Mouse (Mus musculus): Measurements from ENCODE around the gene Sort1. TPM values are rescaled to one million over a fixed set of nuclear protein-coding genes. Genes with fewer than 3 reads are reported as not detected.

The Sort1 gene
- polyA plus RNA-seq, 1 experiment from 2014 or later: 6.4 TPM

DNA sequence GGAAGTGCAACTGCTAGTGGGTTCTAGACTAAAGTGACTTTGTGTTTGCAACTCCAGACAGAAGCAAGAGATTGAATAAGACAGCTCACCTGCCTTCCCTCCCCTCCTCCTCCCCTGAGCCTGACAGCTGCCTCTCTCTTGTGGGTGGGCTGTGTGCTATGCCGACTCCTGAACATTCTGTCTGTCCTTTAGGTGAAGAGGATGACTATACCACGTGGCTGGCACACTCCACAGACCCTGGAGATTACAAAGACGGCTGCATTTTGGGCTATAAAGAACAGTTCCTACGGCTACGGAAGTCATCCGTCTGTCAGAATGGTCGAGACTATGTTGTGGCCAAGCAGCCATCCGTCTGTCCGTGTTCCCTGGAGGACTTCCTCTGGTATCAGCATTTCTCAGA lies 64.5 kb downstream of the Sort1 start:
- no peak overlapping the region for H3K27ac ChIP-seq
- H3K4me1 ChIP-seq: no peaks in the 10 kb centered on the region
- H3K36me3 ChIP-seq: peaks cover 68% of the 10 kb centered on the region
- H3K9ac ChIP-seq: no peak overlapping the region
- 83% methylated on average over 9 of the region's 9 CpGs for WGBS
- H3K4me3 ChIP-seq: no peak overlapping the region
- no peak overlapping the region for H3K4me2 ChIP-seq
- no peaks in the 10 kb centered on the region for H3K9me3 ChIP-seq
- no peak for ATAC-seq (ENCODE audit: insufficient number of reproducible peaks, insufficient read depth, low FRiP score, low TSS enrichment, low read depth)
- no peaks in the 10 kb centered on the region for H3K27me3 ChIP-seq

DNA sequence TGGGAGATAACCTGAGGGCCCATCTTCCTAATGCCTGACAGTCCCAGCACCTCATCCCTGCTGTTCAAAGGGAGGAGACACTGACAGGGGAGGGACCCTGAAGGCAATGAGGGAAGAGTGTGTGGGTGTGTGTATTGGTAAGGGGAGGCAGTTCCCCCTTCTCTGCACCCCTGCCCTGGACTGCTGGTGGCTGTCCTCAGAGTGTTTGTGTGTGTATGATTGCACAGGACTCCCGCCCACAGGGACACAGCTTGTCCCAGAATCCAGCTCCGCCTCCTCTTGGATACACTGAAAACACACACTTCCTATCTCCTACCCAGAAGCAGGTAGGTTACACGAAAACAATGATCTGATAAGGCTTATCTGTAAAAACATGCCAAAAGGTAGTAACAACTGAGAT lies 71.4 kb downstream of the Sort1 start:
- H3K27me3 ChIP-seq: no peaks in the 10 kb centered on the region
- H3K27ac ChIP-seq: no peak overlapping the region
- peaks cover 5% of the 10 kb centered on the region; the same call in 1 of the 2 replicates for H3K4me1 ChIP-seq
- WGBS: 83% methylated on average over 3 of the region's 3 CpGs
- no peaks in the 10 kb centered on the region for H3K9me3 ChIP-seq
- H3K36me3 ChIP-seq: peaks cover 57% of the 10 kb centered on the region
- ATAC-seq (ENCODE audit: insufficient number of reproducible peaks, insufficient read depth, low FRiP score, low TSS enrichment, low read depth): no peak
- H3K4me3 ChIP-seq: no peak overlapping the region
- no peak overlapping the region for H3K9ac ChIP-seq
- no peak overlapping the region for H3K4me2 ChIP-seq

- Histone ChIP-seq H3K9ac (no peak overlapping the region), H3K27ac (no peak overlapping the region), H3K36me3 (peaks cover 44% of the 10 kb centered on the region), H3K27me3 (no peaks in the 10 kb centered on the region), H3K4me1 (peaks cover 22% of the 10 kb centered on the region), H3K4me2 (no peak overlapping the region), H3K9me3 (no peaks in the 10 kb centered on the region), H3K4me3 (no peak overlapping the region)
- no peak for ATAC-seq (ENCODE audit: insufficient number of reproducible peaks, insufficient read depth, low FRiP score, low TSS enrichment, low read depth)
- WGBS: 91% methylated on average over 10 of the region's 10 CpGs
Observed at GRCm38 (mm10) chr3:108357051-108357450, 73.2 kb downstream of the Sort1 start.

DNA sequence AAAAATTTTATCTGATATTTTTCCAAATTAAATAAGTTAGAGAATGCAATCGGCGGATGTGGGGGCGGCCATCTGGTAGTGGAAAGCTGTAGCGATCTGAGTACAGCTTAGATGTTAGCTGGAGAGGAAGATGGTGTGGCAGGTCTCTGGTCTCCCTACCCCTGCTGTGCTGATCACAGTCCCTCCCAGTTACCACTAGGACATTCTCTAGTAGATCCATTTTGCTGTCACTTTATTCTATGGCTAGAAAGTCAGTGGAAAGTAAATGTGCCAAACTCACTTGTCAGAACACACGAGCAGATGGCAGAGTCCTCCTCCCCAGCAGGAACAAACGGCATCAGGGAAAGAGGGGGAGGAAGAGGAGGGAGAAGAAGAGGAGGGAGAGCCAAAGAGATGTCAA lies 74.6 kb downstream of the Sort1 start:
- no peaks in the 10 kb centered on the region for H3K9me3 ChIP-seq
- H3K27ac ChIP-seq: no peak overlapping the region
- peaks cover 39% of the 10 kb centered on the region for H3K36me3 ChIP-seq
- ATAC-seq (ENCODE audit: insufficient number of reproducible peaks, insufficient read depth, low FRiP score, low TSS enrichment, low read depth): no peak
- H3K27me3 ChIP-seq: no peaks in the 10 kb centered on the region
- WGBS: 76% methylated on average over 6 of the region's 6 CpGs
- no peak overlapping the region for H3K4me2 ChIP-seq
- H3K4me1 ChIP-seq: peaks cover 22% of the 10 kb centered on the region
- H3K9ac ChIP-seq: no peak overlapping the region
- H3K4me3 ChIP-seq: no peak overlapping the region

- peaks cover 18% of the 10 kb centered on the region for H3K36me3 ChIP-seq
- H3K27me3 ChIP-seq: no peaks in the 10 kb centered on the region
- no peak overlapping the region for H3K4me3 ChIP-seq
- peak overlapping the region; percentile 78 for H3K27ac ChIP-seq
- WGBS: 11% methylated on average over 7 of the region's 7 CpGs
- H3K4me1 ChIP-seq: peaks cover 27% of the 10 kb centered on the region
- 0 out of 2 replicates have a peak overlapping the region, but pooled peaks have one; percentile 22 for H3K9ac ChIP-seq
- ATAC-seq (ENCODE audit: insufficient number of reproducible peaks, insufficient read depth, low FRiP score, low TSS enrichment, low read depth): no peak
- H3K9me3 ChIP-seq: no peaks in the 10 kb centered on the region
- peak overlapping the region; percentile 30; the same call in 1 of the 2 replicates for H3K4me2 ChIP-seq
Observed at GRCm38 (mm10) chr3:108360894-108361293, 77.0 kb downstream of the Sort1 start.

GRCm38 (mm10) chr3:108363626-108364025 lies 79.7 kb downstream of the Sort1 start:
- no peak for ATAC-seq (ENCODE audit: insufficient number of reproducible peaks, insufficient read depth, low FRiP score, low TSS enrichment, low read depth)
- whole genome bisulfite sequencing: 71% methylated on average over 3 of the region's 3 CpGs
- H3K9ac ChIP-seq: no peak overlapping the region
- no peaks in the 10 kb centered on the region for H3K27me3 ChIP-seq
- H3K36me3 ChIP-seq: no peaks in the 10 kb centered on the region
- peaks cover 27% of the 10 kb centered on the region for H3K4me1 ChIP-seq
- no peak overlapping the region for H3K4me2 ChIP-seq
- no peaks in the 10 kb centered on the region for H3K9me3 ChIP-seq
- no peak overlapping the region for H3K27ac ChIP-seq
- H3K4me3 ChIP-seq: no peak overlapping the region

DNA sequence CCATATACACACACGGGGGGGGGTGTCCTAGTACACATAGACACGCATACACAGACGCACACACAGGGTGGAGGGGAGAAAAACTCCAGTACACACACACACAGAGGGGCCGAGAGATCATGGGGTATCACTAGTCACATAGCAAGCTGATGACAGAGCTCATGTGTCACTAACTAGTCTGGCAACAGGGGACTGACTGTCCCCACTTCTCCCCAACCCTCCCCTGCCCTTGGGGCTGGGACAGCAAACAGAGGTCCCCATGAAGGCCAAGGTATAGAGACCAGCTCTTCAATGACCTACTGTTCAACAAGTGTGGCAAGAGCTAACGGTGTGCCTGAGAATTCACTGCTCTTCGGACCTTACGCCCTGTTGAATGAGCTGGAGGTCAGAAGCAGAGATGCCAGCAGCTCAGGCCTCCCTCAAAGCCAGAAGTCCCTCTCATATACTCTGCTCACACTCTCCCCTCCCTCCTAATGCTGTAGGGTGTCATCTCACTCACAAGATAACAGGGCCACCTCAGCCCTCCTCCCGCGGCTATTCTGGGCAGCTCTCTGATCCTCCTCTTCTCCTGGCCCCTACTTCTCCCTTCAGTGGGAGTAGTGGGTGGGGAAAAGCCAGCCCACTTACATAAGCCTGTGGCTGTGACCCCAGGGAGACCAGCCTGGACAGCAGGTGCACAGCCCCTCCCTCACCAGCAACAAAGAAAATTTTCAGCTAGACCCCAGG lies 80.6 kb downstream of the Sort1 start, which contains the start of gene Mybphl:
Mybphl (plus strand) TSS at position 642 of the 726 bp plus-strand sequence.
- 0 out of 2 replicates have a peak, but pooled peaks have one; percentile 3 for ATAC-seq (ENCODE audit: insufficient number of reproducible peaks, insufficient read depth, low FRiP score, low TSS enrichment, low read depth)
- Histone ChIP-seq H3K9ac (peak within 1 kb of the TSS; percentile 12; the same call in 1 of the 2 replicates), H3K27ac (no peak within 1 kb of the TSS), H3K36me3 (no peaks in the 10 kb centered on the region), H3K4me2 (no peak within 1 kb of the TSS), H3K4me3 (no peak within 1 kb of the TSS), H3K9me3 (no peaks in the 10 kb centered on the region), H3K27me3 (no peaks in the 10 kb centered on the region), H3K4me1 (peaks cover 27% of the 10 kb centered on the region)
- WGBS: 72% methylated on average over 9 of the region's 9 CpGs

DNA sequence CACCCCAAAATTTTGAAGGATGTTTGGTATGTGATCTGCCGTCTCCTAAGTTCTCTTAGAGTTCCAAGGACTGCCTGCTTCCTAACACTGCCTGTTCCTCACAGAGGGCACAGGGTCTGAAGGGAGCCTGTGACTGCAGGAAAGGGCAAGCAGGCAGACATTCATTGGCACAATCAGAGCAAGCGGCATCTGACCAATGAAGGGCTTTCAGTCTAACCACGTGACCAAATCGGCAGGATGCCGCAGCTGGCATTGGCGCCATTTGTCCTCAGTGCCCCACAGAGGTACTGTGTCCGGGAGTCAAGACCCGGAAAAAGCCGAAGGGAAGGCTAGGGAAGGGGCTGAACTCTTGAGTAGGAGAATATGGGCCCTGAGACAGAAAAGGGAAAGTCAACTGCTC lies 83.3 kb downstream of the Sort1 start:
- WGBS: 54% methylated on average over 9 of the region's 9 CpGs
- H3K27me3 ChIP-seq: no peaks in the 10 kb centered on the region
- H3K4me1 ChIP-seq: peaks cover 4% of the 10 kb centered on the region; the same call in 1 of the 2 replicates
- H3K9ac ChIP-seq: no peak overlapping the region
- ATAC-seq (ENCODE audit: insufficient number of reproducible peaks, insufficient read depth, low FRiP score, low TSS enrichment, low read depth): no peak
- H3K27ac ChIP-seq: no peak overlapping the region
- H3K4me3 ChIP-seq: no peak overlapping the region
- H3K9me3 ChIP-seq: no peaks in the 10 kb centered on the region
- H3K36me3 ChIP-seq: no peaks in the 10 kb centered on the region
- H3K4me2 ChIP-seq: no peak overlapping the region

DNA sequence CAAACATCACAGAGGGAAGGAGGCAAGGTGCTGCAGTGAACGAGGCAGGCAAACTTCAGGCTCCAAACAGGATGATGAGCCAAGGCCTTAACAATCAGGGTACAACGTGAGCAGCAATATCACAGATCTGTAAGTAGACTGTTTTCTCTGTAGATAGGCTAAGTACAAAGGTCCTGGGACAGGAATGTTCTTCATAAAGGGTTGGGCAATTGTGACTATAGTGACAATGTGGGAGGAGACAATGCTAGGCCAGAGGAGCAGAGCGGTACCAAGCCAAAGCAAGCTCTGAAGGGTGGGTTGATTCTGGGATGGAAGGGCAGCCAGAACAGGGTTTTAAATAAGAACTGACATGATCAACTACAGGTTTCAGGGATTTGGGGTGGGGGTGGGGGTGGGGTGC lies 83.9 kb downstream of the Sort1 start:
- no peak overlapping the region for H3K9ac ChIP-seq
- WGBS: 76% methylated on average over 3 of the region's 3 CpGs

DNA sequence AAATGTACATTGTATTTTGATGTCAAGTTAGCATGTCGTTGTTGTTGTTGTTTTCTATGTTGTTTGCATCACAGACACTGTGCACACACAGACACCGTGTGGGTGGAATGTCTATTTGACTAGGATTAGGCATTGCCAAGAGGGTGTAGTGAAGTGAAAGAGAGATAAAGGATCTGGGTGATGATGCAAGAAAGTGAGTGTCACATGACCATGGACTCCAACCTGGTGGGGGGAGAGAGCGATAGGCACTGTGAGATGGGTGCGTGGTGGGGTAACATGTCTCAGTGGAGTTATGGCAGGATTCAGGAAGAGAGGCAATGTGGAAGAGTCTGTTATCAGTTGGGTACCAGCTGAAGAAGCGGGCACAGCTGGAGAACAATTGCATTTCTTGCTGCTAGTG lies 84.8 kb downstream of the Sort1 start:
- Histone ChIP-seq H3K9me3 (no peaks in the 10 kb centered on the region), H3K36me3 (no peaks in the 10 kb centered on the region), H3K4me1 (peaks cover 14% of the 10 kb centered on the region), H3K27ac (no peak overlapping the region), H3K4me3 (no peak overlapping the region), H3K9ac (no peak overlapping the region), H3K27me3 (no peaks in the 10 kb centered on the region), H3K4me2 (no peak overlapping the region)
- no peak for ATAC-seq (ENCODE audit: insufficient number of reproducible peaks, insufficient read depth, low FRiP score, low TSS enrichment, low read depth)
- WGBS: 81% methylated on average over 5 of the region's 5 CpGs

More for the DNA sequence above, 83.9 kb downstream of the Sort1 start:
- H3K4me3 ChIP-seq: no peak overlapping the region
- H3K4me1 ChIP-seq: peaks cover 11% of the 10 kb centered on the region
- H3K4me2 ChIP-seq: no peak overlapping the region
- no peaks in the 10 kb centered on the region for H3K9me3 ChIP-seq
- no peaks in the 10 kb centered on the region for H3K27me3 ChIP-seq
- no peak for ATAC-seq (ENCODE audit: insufficient number of reproducible peaks, insufficient read depth, low FRiP score, low TSS enrichment, low read depth)
- no peaks in the 10 kb centered on the region for H3K36me3 ChIP-seq
- no peak overlapping the region for H3K27ac ChIP-seq

- Histone ChIP-seq H3K36me3 (no peaks in the 10 kb centered on the region), H3K27ac (peak overlapping the region; percentile 22; the same call in 1 of the 2 replicates), H3K9ac (no peak overlapping the region), H3K4me2 (no peak overlapping the region), H3K4me3 (no peak overlapping the region), H3K4me1 (peaks cover 9% of the 10 kb centered on the region), H3K27me3 (no peaks in the 10 kb centered on the region), H3K9me3 (no peaks in the 10 kb centered on the region)
- ATAC-seq (ENCODE audit: insufficient number of reproducible peaks, insufficient read depth, low FRiP score, low TSS enrichment, low read depth): no peak
- 51% methylated on average over 3 of the region's 3 CpGs for WGBS
Observed at GRCm38 (mm10) chr3:108372274-108372673, 88.4 kb downstream of the Sort1 start.

DNA sequence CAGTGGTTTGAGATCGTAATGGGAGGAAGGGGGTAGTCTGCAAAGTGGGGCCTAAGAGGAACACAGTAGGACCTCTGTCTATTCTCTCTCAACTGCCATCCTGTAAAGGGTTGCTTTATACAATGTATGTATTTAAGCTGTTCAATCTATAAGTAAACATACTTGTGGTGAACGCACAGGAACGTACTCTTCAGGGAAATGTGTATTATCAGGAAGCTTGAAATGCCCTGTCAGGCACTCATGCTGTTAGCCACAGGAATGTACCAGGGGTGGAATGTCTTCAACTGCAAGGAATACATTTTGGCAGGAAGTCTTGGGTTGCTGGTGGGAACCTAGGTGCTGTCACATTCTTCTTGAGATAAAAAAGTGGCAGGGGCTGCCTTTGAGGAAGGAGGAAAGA lies 88.8 kb downstream of the Sort1 start:
- H3K27me3 ChIP-seq: no peaks in the 10 kb centered on the region
- H3K9me3 ChIP-seq: no peaks in the 10 kb centered on the region
- H3K4me3 ChIP-seq: no peak overlapping the region
- no peak overlapping the region for H3K9ac ChIP-seq
- H3K4me1 ChIP-seq: peaks cover 9% of the 10 kb centered on the region
- WGBS: 62% methylated on average over 3 of the region's 3 CpGs
- H3K27ac ChIP-seq: peak overlapping the region; percentile 22; the same call in 1 of the 2 replicates
- H3K4me2 ChIP-seq: no peak overlapping the region
- ATAC-seq (ENCODE audit: insufficient number of reproducible peaks, insufficient read depth, low FRiP score, low TSS enrichment, low read depth): no peak
- H3K36me3 ChIP-seq: no peaks in the 10 kb centered on the region

Data from embryonic facial prominence, embryonic 13.5 days (tissue).